Mouse (Mus musculus) neural tube, embryonic 11.5 days (tissue): ENCODE data around the gene Arid2. TPM values are rescaled to one million over a fixed set of nuclear protein-coding genes. Genes with fewer than 3 reads are reported as not detected.
"Not testable (repeated sequence)": the region's sequence is repeated elsewhere in the genome, so short reads cannot be mapped to it uniquely, and the experiment has no call there.

ENCODE experiments used
- ATAC-seq: fragments of 200-750 bp; cut with Nextera tagmentation; 2 replicates; pipeline ENCODE4 v1.8.0; 2017; ENCODE audit warnings: moderate number of reproducible peaks, mild to moderate bottlenecking, moderate TSS enrichment, moderate library complexity; ENCODE audit not compliant: insufficient read depth, low FRiP score, low TSS enrichment
- DNase-seq: peaks from one replicate; pipeline ENCODE4 v3.0.0-alpha.2; 2015; ENCODE audit warnings: low spot score
- H3K27ac ChIP-seq: fragments of 300-500 bp; sonication (generic); 2 replicates; pipeline ENCODE4 v1.5.1; 2014; ENCODE audit warnings: low read depth, mild to moderate bottlenecking, low read length
- H3K27me3 ChIP-seq: fragments of 300-500 bp; sonication (generic); 2 replicates; pipeline ENCODE4 v1.6.1; 2014; ENCODE audit warnings: mild to moderate bottlenecking, low read length, mixed read lengths; ENCODE audit not compliant: control insufficient read depth, insufficient read depth
- H3K36me3 ChIP-seq: fragments of 300-500 bp; sonication (generic); 2 replicates; pipeline ENCODE4 v1.6.1; 2014; ENCODE audit warnings: mild to moderate bottlenecking, low read length, moderate library complexity, mixed read lengths; ENCODE audit not compliant: control insufficient read depth, insufficient read depth
- H3K4me1 ChIP-seq: fragments of 300-500 bp; sonication (generic); 2 replicates; pipeline ENCODE4 v1.6.1; 2014; ENCODE audit warnings: low read length, mixed read lengths; ENCODE audit not compliant: control insufficient read depth, insufficient read depth
- H3K4me2 ChIP-seq: fragments of 300-500 bp; sonication (generic); 2 replicates; pipeline ENCODE4 v1.6.1; 2014; ENCODE audit warnings: low read depth, mild to moderate bottlenecking, moderate library complexity
- H3K4me3 ChIP-seq: fragments of 300-500 bp; sonication (generic); 2 replicates; pipeline ENCODE4 v1.5.1; 2014; ENCODE audit warnings: low read depth, low read length
- H3K9ac ChIP-seq: fragments of 300-500 bp; sonication (generic); 2 replicates; pipeline ENCODE4 v1.6.1; 2014; ENCODE audit warnings: mild to moderate bottlenecking, low read length
- H3K9me3 ChIP-seq: fragments of 300-500 bp; sonication (generic); 2 replicates; pipeline ENCODE4 v1.6.1; 2016; ENCODE audit warnings: low read length; ENCODE audit not compliant: control insufficient read depth
- WGBS: fragments of 180-500 bp; shearing (Covaris S2); extraction: QIAGEN DNeasy Blood & Tissue Kit; methylation state at CpG from one replicate; pipeline ENCODE4 v1.1.7; 2014; 5-methylcytosine and 5-hydroxymethylcytosine counted together
- polyA plus RNA-seq: library from polyadenylated mRNA; unstranded; fragments of >200 nt; fragmentation: Nextera tagmentation; extraction: Ambion mirVana; gene quantifications from 2 replicates; pipeline ENCODE4 v1.2.1, GENCODE M21; 2014

The Arid2 gene
- 40.1 and 40.3 TPM in 2 replicates for polyA plus RNA-seq

DNA sequence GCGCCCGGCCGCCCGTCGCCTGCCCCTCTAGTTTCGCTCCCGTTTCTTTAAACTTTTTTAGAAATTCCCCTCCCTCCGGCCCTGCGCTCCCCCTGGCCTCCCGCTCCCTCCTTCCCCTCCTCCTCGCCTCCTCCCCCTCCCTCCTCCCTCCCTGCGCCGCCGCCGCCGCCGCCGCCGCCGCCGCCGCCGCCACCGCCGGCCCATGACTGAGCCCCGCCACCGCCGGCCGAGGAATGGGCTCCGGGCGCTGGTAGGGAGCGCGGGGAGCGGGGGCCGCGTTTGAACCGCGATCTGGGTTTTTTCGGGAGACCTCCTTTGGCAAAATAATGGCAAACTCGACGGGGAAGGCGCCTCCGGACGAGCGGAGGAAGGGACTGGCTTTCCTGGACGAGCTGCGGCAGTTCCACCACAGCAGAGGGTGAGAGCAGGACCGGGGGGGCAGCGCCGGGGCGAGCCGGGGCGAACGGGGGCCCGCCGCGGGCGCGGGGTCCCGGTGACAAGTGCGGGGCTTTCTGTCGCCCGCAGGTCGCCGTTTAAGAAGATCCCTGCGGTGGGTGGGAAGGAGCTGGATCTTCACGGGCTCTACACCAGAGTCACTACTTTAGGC is at the start of gene Arid2:
Gene Arid2, plus strand, starts transcription at position 150 of the 607 bp plus-strand sequence.
- Histone ChIP-seq H3K4me3 (peak within 1 kb of the TSS; percentile 97), H3K4me1 (peaks cover 9% of the 10 kb centered on the region; the same call in 1 of the 2 replicates), H3K9ac (peak within 1 kb of the TSS; percentile 100), H3K9me3 (no peaks in the 10 kb centered on the region), H3K4me2 (peak within 1 kb of the TSS; percentile 73), H3K27ac (peak within 1 kb of the TSS; percentile 100), H3K27me3 (no peaks in the 10 kb centered on the region), H3K36me3 (no peaks in the 10 kb centered on the region)
- DNase-seq (peak; percentile 80), ATAC-seq (peak; percentile 13)
- WGBS = 0% methylated on average over 44 of the region's 67 CpGs

GRCm38 (mm10) chr15:96238071-96238470 is 49.2 kb upstream of the Arid2 start:
- H3K9me3 ChIP-seq = no peaks in the 10 kb centered on the region
- H3K4me1 ChIP-seq = no peaks in the 10 kb centered on the region
- no peaks in the 10 kb centered on the region for H3K36me3 ChIP-seq
- no peak overlapping the region for H3K27ac ChIP-seq
- H3K9ac ChIP-seq = no peak overlapping the region
- WGBS = 93% methylated on average over 4 of the region's 4 CpGs
- DNase-seq (no peak), ATAC-seq (no peak)
- H3K4me2 ChIP-seq = no peak overlapping the region
- H3K27me3 ChIP-seq = no peaks in the 10 kb centered on the region
- H3K4me3 ChIP-seq = no peak overlapping the region

- Histone ChIP-seq H3K9me3 (no peaks in the 10 kb centered on the region), H3K27ac (no peak overlapping the region), H3K4me3 (no peak overlapping the region), H3K36me3 (no peaks in the 10 kb centered on the region), H3K4me2 (no peak overlapping the region), H3K9ac (no peak overlapping the region), H3K4me1 (no peaks in the 10 kb centered on the region), H3K27me3 (no peaks in the 10 kb centered on the region)
- ATAC-seq (no peak), DNase-seq (no peak)
- WGBS = 82% methylated on average over 6 of the region's 6 CpGs
Measured at GRCm38 (mm10) chr15:96244171-96244570, 43.1 kb upstream of the Arid2 start.

GRCm38 (mm10) chr15:96244715-96245114 is 42.6 kb upstream of the Arid2 start:
- H3K4me2 ChIP-seq, H3K27me3 ChIP-seq, ATAC-seq, H3K4me1 ChIP-seq, DNase-seq, H3K36me3 ChIP-seq, H3K4me3 ChIP-seq, H3K9me3 ChIP-seq, H3K9ac ChIP-seq, H3K27ac ChIP-seq: not testable (repeated sequence)
- WGBS = 75% methylated on average over 10 of the region's 10 CpGs

- Histone ChIP-seq H3K9me3 (no peaks in the 10 kb centered on the region), H3K4me1 (no peaks in the 10 kb centered on the region), H3K9ac (no peak overlapping the region), H3K27me3 (no peaks in the 10 kb centered on the region), H3K4me3 (peak overlapping the region; percentile 12), H3K36me3 (no peaks in the 10 kb centered on the region), H3K27ac (no peak overlapping the region), H3K4me2 (peak overlapping the region; percentile 36)
- ATAC-seq = no peak
- 1% methylated on average over 7 of the region's 7 CpGs for WGBS
- peak; percentile 32 for DNase-seq
Measured at GRCm38 (mm10) chr15:96253827-96254226, 33.5 kb upstream of the Arid2 start.

DNA sequence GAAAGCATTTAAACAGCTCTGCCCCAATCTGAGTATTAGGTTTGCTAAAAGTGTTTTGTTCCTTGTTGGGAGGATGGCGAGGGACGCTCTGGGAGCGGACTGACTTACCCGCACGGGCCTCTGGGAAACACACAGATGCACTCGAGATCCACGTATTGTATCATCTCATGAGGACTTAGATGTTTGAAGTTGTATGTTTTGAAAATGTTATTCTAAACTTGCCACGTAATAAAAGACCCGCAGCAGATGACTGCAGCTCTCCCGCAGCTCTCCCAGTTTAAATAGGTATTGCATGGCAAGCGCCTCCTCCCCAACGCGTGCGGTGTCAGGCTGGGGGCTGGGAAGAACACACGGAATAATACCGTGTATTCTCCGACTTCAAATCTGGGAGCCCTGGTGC is 33.0 kb upstream of the Arid2 start:
- H3K27ac ChIP-seq = no peak overlapping the region
- 3% methylated on average over 17 of the region's 17 CpGs for WGBS
- H3K4me2 ChIP-seq = peak overlapping the region; percentile 36

DNA sequence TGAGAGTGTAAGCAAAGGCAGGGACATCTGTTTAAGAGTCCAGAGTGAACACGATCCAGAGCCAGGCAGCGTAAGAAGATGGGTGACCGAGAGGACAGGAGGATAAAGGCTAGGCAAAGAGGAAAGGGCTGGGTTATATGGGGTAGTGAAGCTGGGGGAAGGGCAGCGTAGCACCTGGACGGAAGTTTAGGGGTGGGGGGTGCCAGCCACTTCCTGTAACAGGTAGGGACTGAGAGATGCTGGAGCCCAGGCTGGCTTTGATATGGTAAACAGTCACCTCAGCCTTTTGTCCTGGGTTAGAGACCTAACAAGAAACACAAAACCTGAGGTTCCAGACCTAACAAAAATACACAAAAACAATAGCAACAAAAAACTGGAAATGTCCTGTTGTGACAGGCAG is 29.5 kb upstream of the Arid2 start:
- H3K4me2 ChIP-seq = no peak overlapping the region
- no peak overlapping the region for H3K4me3 ChIP-seq
- 76% methylated on average over 5 of the region's 5 CpGs for WGBS
- no peak for DNase-seq
- H3K27ac ChIP-seq = no peak overlapping the region
- no peaks in the 10 kb centered on the region for H3K27me3 ChIP-seq
- ATAC-seq = no peak
- 0 out of 2 replicates have a peak, but pooled peaks cover 2% of the 10 kb centered on the region for H3K9me3 ChIP-seq
- H3K36me3 ChIP-seq = no peaks in the 10 kb centered on the region
- no peaks in the 10 kb centered on the region for H3K4me1 ChIP-seq
- H3K9ac ChIP-seq = no peak overlapping the region

More for the DNA sequence above, 33.0 kb upstream of the Arid2 start:
- peak; percentile 45 for DNase-seq
- no peaks in the 10 kb centered on the region for H3K4me1 ChIP-seq
- 0 out of 2 replicates have a peak, but pooled peaks cover 2% of the 10 kb centered on the region for H3K9me3 ChIP-seq
- H3K27me3 ChIP-seq = no peaks in the 10 kb centered on the region
- no peak overlapping the region for H3K9ac ChIP-seq
- ATAC-seq = no peak
- no peaks in the 10 kb centered on the region for H3K36me3 ChIP-seq
- H3K4me3 ChIP-seq = peak overlapping the region; percentile 12

DNA sequence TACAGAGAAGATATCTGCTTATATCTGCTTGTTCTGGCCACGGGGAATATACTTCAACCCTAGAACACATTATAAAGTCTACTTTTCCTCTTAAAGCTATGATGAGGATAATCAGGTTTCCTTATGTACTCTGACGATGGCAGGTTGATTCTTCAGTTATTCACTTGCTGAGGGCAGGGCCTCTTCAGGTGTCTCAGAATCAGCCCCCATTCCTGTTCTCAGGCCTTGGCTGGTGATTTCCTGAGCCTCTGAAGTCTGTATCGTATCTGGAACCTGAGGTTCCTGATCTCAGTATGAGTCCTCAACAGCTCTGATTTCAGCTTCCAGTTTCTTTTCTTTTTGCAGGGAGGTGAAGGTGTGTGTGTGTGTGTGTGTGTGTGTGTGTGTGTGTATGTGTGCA is 22.7 kb upstream of the Arid2 start:
- 98% methylated on average over 3 of the region's 3 CpGs for WGBS

DNA sequence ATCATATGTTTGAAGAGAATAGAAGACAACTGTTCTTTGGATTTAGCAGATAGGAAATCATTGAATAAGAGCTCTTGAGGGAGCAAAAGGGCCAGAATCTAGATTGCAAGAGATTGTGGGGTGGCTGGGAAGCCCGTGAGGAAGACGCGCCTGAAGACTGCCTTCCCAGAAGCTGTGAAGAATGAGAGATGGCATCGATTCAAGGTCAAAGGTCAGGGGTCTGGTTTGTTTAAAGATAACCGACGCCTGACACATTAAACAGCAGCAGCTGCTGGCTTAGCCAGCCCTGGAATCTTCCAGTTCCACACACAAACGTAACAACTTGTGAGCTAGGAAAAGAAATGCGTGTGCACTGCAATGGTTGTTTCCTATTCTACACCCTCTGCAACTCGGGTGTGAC is 19.4 kb upstream of the Arid2 start:
- no peak for DNase-seq
- H3K4me1 ChIP-seq = no peaks in the 10 kb centered on the region
- no peaks in the 10 kb centered on the region for H3K27me3 ChIP-seq
- H3K9me3 ChIP-seq = no peaks in the 10 kb centered on the region
- H3K9ac ChIP-seq = no peak overlapping the region
- peaks cover 8% of the 10 kb centered on the region for H3K36me3 ChIP-seq
- H3K27ac ChIP-seq = no peak overlapping the region
- H3K4me3 ChIP-seq = no peak overlapping the region
- H3K4me2 ChIP-seq = no peak overlapping the region
- no peak for ATAC-seq
- 90% methylated on average over 9 of the region's 9 CpGs for WGBS

More for the DNA sequence above, 22.7 kb upstream of the Arid2 start:
- Histone ChIP-seq H3K27ac (no peak overlapping the region), H3K4me1 (no peaks in the 10 kb centered on the region), H3K9me3 (no peaks in the 10 kb centered on the region), H3K27me3 (no peaks in the 10 kb centered on the region), H3K4me2 (no peak overlapping the region), H3K36me3 (peaks cover 8% of the 10 kb centered on the region), H3K9ac (no peak overlapping the region), H3K4me3 (no peak overlapping the region)
- ATAC-seq (no peak), DNase-seq (no peak)
